Mouse (Mus musculus): ENCODE measurements at regions not wholly inside any gene's neighbourhood (a gene's known extent, or its start where the extent isn't known, plus 50 kb on each side); places are given as distances from the start of the nearest gene placed in this dataset.

DNA sequence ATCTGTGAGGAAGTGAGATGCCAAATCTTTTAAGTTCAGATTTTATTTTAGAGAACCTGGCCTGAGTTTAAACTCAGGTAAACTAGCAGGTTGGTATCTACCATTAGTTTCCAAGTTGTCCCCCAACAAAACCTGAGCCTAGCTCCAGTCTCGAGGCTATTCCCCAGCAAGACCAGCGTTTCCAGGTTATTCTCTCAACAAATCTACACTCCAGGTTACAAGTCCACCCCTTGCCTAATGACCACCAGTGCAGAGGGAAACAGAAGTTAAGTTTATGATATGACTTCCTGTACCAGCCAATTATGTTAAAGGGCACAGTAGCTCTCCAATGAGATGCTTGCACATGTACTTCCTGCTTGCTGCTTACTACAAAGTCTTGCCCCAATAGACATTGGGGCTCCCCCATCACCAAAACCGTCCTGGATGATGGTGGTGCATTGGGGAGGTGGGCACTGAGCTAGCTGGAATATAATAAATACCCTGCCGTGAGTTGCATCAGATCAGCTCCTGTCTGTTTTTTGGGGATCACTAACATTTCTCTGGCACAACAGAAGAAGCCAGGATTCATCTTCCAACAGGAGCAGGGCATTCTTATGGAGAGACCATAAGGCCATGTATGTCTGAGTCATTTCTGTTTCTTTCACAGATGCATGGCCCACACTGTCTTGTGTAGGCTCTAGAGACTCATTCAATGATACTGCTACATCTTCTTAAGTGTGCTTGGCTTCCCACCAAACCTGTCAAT, 111.2 kb upstream of the Cpsf6 start:
- Histone ChIP-seq H3K36me3 (ENCODE audit: control insufficient read depth, insufficient read depth, low read length) (no peaks in the 10 kb centered on the region), H3K4me3 (ENCODE audit: insufficient read depth, low read depth, low read length) (no peak overlapping the region), H3K27ac (ENCODE audit: insufficient read depth, low read depth, low read length) (no peak overlapping the region), H3K27me3 (replicated peaks; ENCODE audit: control insufficient read depth, insufficient read depth, low read length) (no peaks in the 10 kb centered on the region), H3K4me1 (ENCODE audit: control insufficient read depth, insufficient read depth, low read length) (no peaks in the 10 kb centered on the region)
- DNase-seq, result no peak
- TF ChIP-seq CTCF (conservative IDR thresholded peaks at IDR 0.05; ENCODE audit: insufficient read depth, insufficient read length, low read depth, low read length) (no peak), POLR2A (IDR thresholded peaks at IDR 0.05; ENCODE audit: low read depth, low read length) (no peak)
- 95% methylated on average over 4 of the region's 4 CpGs for WGBS

- TF ChIP-seq CTCF (conservative IDR thresholded peaks at IDR 0.05; ENCODE audit: insufficient read depth, insufficient read length, low read depth, low read length) (no peak), POLR2A (IDR thresholded peaks at IDR 0.05; ENCODE audit: low read depth, low read length) (no peak)
- H3K27ac ChIP-seq (ENCODE audit: insufficient read depth, low read depth, low read length), result no peak overlapping the region
- H3K27me3 ChIP-seq (replicated peaks; ENCODE audit: control insufficient read depth, insufficient read depth, low read length), result no peaks in the 10 kb centered on the region
- DNase-seq, result no peak
- no peak overlapping the region for H3K4me3 ChIP-seq (ENCODE audit: insufficient read depth, low read depth, low read length)
- no peaks in the 10 kb centered on the region for H3K4me1 ChIP-seq (ENCODE audit: control insufficient read depth, insufficient read depth, low read length)
- H3K36me3 ChIP-seq (ENCODE audit: control insufficient read depth, insufficient read depth, low read length), result no peaks in the 10 kb centered on the region
- 99% methylated on average over 4 of the region's 4 CpGs for WGBS
These were observed 103.3 kb upstream of the Cpsf6 start for GRCm38 (mm10) chr10:117483091-117483600.

- no peak for DNase-seq
These were observed 102.5 kb upstream of the Cpsf6 start for GRCm38 (mm10) chr10:117482361-117482760.

DNA sequence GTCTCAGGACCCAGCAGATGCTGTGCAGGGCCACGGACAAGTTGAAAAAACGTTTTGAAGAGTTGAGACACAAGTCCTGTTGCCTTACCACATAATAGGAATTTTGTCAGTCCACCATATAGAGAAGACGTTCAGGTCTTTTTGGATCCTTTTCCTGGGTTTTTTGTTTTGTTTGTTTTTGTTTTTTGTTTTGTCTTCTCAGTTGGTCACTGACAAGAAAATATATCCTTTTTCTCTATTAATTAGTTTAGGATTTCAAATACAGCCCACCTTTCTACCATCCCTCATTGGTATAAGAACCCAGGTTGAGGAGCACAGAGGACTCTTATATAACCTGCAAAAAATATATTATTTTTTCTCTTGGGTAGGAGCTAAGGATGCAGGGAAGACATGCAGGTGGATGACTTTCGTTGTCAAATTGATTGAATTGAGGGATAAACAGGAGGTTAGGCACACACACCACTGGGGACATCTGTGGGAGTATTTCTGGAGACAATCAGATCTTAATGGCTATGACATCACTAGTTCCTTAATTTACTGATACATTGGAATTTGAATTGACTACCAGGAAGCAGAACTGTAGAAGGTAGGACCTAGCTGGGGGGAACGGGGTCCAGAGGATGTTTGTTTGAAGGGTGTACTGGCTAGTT, 101.7 kb upstream of the Cpsf6 start:
- WGBS, result 84% methylated on average over 5 of the region's 5 CpGs
- H3K27ac ChIP-seq (ENCODE audit: insufficient read depth, low read depth, low read length), result no peak overlapping the region
- TF ChIP-seq POLR2A (IDR thresholded peaks at IDR 0.05; ENCODE audit: low read depth, low read length) (no peak), CTCF (conservative IDR thresholded peaks at IDR 0.05; ENCODE audit: insufficient read depth, insufficient read length, low read depth, low read length) (no peak)
- no peak for DNase-seq
- H3K4me3 ChIP-seq (ENCODE audit: insufficient read depth, low read depth, low read length), result no peak overlapping the region
- no peaks in the 10 kb centered on the region for H3K27me3 ChIP-seq (replicated peaks; ENCODE audit: control insufficient read depth, insufficient read depth, low read length)
- no peaks in the 10 kb centered on the region for H3K4me1 ChIP-seq (ENCODE audit: control insufficient read depth, insufficient read depth, low read length)
- no peaks in the 10 kb centered on the region for H3K36me3 ChIP-seq (ENCODE audit: control insufficient read depth, insufficient read depth, low read length)

More at GRCm38 (mm10) chr10:117482361-117482760, 102.5 kb upstream of the Cpsf6 start:
- Histone ChIP-seq H3K4me3 (ENCODE audit: insufficient read depth, low read depth, low read length) (no peak overlapping the region), H3K36me3 (ENCODE audit: control insufficient read depth, insufficient read depth, low read length) (no peaks in the 10 kb centered on the region), H3K4me1 (ENCODE audit: control insufficient read depth, insufficient read depth, low read length) (no peaks in the 10 kb centered on the region), H3K27me3 (replicated peaks; ENCODE audit: control insufficient read depth, insufficient read depth, low read length) (no peaks in the 10 kb centered on the region), H3K27ac (ENCODE audit: insufficient read depth, low read depth, low read length) (no peak overlapping the region)
- TF ChIP-seq POLR2A (IDR thresholded peaks at IDR 0.05; ENCODE audit: low read depth, low read length) (no peak), CTCF (conservative IDR thresholded peaks at IDR 0.05; ENCODE audit: insufficient read depth, insufficient read length, low read depth, low read length) (no peak)
- WGBS, result 93% methylated on average over 3 of the region's 3 CpGs

- Histone ChIP-seq H3K36me3 (ENCODE audit: control insufficient read depth, insufficient read depth, low read length) (no peaks in the 10 kb centered on the region), H3K27ac (ENCODE audit: insufficient read depth, low read depth, low read length) (no peak overlapping the region), H3K4me3 (ENCODE audit: insufficient read depth, low read depth, low read length) (no peak overlapping the region), H3K4me1 (ENCODE audit: control insufficient read depth, insufficient read depth, low read length) (no peaks in the 10 kb centered on the region), H3K27me3 (replicated peaks; ENCODE audit: control insufficient read depth, insufficient read depth, low read length) (no peaks in the 10 kb centered on the region)
- TF ChIP-seq CTCF (conservative IDR thresholded peaks at IDR 0.05; ENCODE audit: insufficient read depth, insufficient read length, low read depth, low read length) (no peak), POLR2A (IDR thresholded peaks at IDR 0.05; ENCODE audit: low read depth, low read length) (no peak)
- DNase-seq, result no peak
- WGBS, result 86% methylated on average over 5 of the region's 5 CpGs
These were observed 100.6 kb upstream of the Cpsf6 start for GRCm38 (mm10) chr10:117480456-117480850.

- Histone ChIP-seq H3K36me3 (ENCODE audit: control insufficient read depth, insufficient read depth, low read length) (no peaks in the 10 kb centered on the region), H3K27ac (ENCODE audit: insufficient read depth, low read depth, low read length) (no peak overlapping the region), H3K4me3 (ENCODE audit: insufficient read depth, low read depth, low read length) (no peak overlapping the region), H3K27me3 (replicated peaks; ENCODE audit: control insufficient read depth, insufficient read depth, low read length) (no peaks in the 10 kb centered on the region), H3K4me1 (ENCODE audit: control insufficient read depth, insufficient read depth, low read length) (no peaks in the 10 kb centered on the region)
- no peak for DNase-seq
- TF ChIP-seq CTCF (conservative IDR thresholded peaks at IDR 0.05; ENCODE audit: insufficient read depth, insufficient read length, low read depth, low read length), result no peak
- no peak for TF ChIP-seq POLR2A (IDR thresholded peaks at IDR 0.05; ENCODE audit: low read depth, low read length)
- WGBS, result 92% methylated on average over 12 of the region's 12 CpGs
These were observed 100.1 kb upstream of the Cpsf6 start for GRCm38 (mm10) chr10:117479721-117480455.

- no peak overlapping the region for H3K27ac ChIP-seq (ENCODE audit: insufficient read depth, low read depth, low read length)
- H3K27me3 ChIP-seq (replicated peaks; ENCODE audit: control insufficient read depth, insufficient read depth, low read length), result no peaks in the 10 kb centered on the region
- H3K4me1 ChIP-seq (ENCODE audit: control insufficient read depth, insufficient read depth, low read length), result no peaks in the 10 kb centered on the region
- 62% methylated on average over 4 of the region's 4 CpGs for WGBS
- no peak overlapping the region for H3K4me3 ChIP-seq (ENCODE audit: insufficient read depth, low read depth, low read length)
- DNase-seq, result no peak
- no peak for TF ChIP-seq POLR2A (IDR thresholded peaks at IDR 0.05; ENCODE audit: low read depth, low read length)
- no peak for TF ChIP-seq CTCF (conservative IDR thresholded peaks at IDR 0.05; ENCODE audit: insufficient read depth, insufficient read length, low read depth, low read length)
- no peaks in the 10 kb centered on the region for H3K36me3 ChIP-seq (ENCODE audit: control insufficient read depth, insufficient read depth, low read length)
These were observed 99.1 kb upstream of the Cpsf6 start for GRCm38 (mm10) chr10:117478931-117479280.

Data from kidney, adult 2 months (tissue).